Mouse (Mus musculus) MEL (cell line): ENCODE data around the gene Ssr2. TPM values are rescaled to one million over a fixed set of nuclear protein-coding genes. Genes with fewer than 3 reads are reported as not detected.

Experiments used
- DNase-seq: peaks from one replicate; pipeline ENCODE4 v3.0.0; 2011; ENCODE audit warnings: low read depth, low spot score
- H3K27ac ChIP-seq: 2 replicates; pipeline ENCODE4 v1.5.1; 2012; ENCODE audit warnings: low read depth, mild to moderate bottlenecking, control low read depth, low read length, moderate library complexity; ENCODE audit not compliant: control insufficient read depth
- H3K27me3 ChIP-seq, 2 experiments: fragments of 150-350 bp in 1 of 2; sonication (generic) in 1 of 2; 2 replicates each; pipeline ENCODE4 v1.6.1; 2012; ENCODE audit warnings: low read length in 2 of 2, mild to moderate bottlenecking in 2 of 2, improper control_type of control experiment in 1 of 2, moderate library complexity in 1 of 2; ENCODE audit not compliant: insufficient read depth in 2 of 2, control insufficient read depth in 1 of 2
- H3K36me3 ChIP-seq, 2 experiments: 2 replicates each; pipeline ENCODE4 v1.6.1; 2012 to 2014; ENCODE audit warnings: low read length in 2 of 2, improper control_type of control experiment in 1 of 2, inconsistent platforms in 1 of 2, mild to moderate bottlenecking in 1 of 2; ENCODE audit not compliant: insufficient read depth in 2 of 2, control insufficient read depth in 1 of 2
- H3K4me1 ChIP-seq, 2 experiments: fragments of 150-350 bp in 1 of 2; sonication (generic) in 1 of 2; 2 replicates each; pipeline ENCODE4 v1.6.1; 2012; ENCODE audit warnings: low read length in 2 of 2, improper control_type of control experiment in 1 of 2, mild to moderate bottlenecking in 1 of 2; ENCODE audit not compliant: insufficient read depth in 2 of 2, control insufficient read depth in 1 of 2
- H3K4me3 ChIP-seq, 2 experiments: fragments of 150-350 bp in 1 of 2; sonication (generic) in 1 of 2; 2 replicates each; pipeline ENCODE4 v1.5.1; 2012; ENCODE audit warnings: low read depth in 2 of 2, low read length in 2 of 2, mild to moderate bottlenecking in 2 of 2, moderate library complexity in 2 of 2, control low read depth in 1 of 2, improper control_type of control experiment in 1 of 2; ENCODE audit not compliant: control insufficient read depth in 1 of 2, insufficient read depth in 1 of 2
- H3K79me2 ChIP-seq: 2 replicates; pipeline ENCODE4 v1.6.1; 2012; ENCODE audit warnings: mild to moderate bottlenecking, low read length, moderate library complexity; ENCODE audit not compliant: control insufficient read depth, poor library complexity, insufficient read depth
- H3K9ac ChIP-seq: 2 replicates; pipeline ENCODE4 v1.6.1; 2012; ENCODE audit warnings: low read depth, mild to moderate bottlenecking, control low read depth, low read length, moderate library complexity; ENCODE audit not compliant: control insufficient read depth, poor library complexity, severe bottlenecking
- H3K9me3 ChIP-seq: fragments of 150-350 bp; sonication (generic); replicated peaks from 2 replicates; pipeline ENCODE4 v1.6.1; 2012; ENCODE audit warnings: mild to moderate bottlenecking, low read length, improper control_type of control experiment, moderate library complexity; ENCODE audit not compliant: insufficient read depth
- E2F4 ChIP-seq: IDR thresholded peaks from 2 replicates; pipeline ENCODE4 v1.6.1; 2011; ENCODE audit warnings: low read depth, low read length, improper control_type of control experiment, borderline replicate concordance
- ELF1 ChIP-seq: IDR thresholded peaks from 2 replicates; pipeline ENCODE4 v1.6.1; 2014; ENCODE audit warnings: low read depth, mild to moderate bottlenecking, inconsistent platforms, low read length, improper control_type of control experiment, moderate library complexity
- ETS1 ChIP-seq: IDR thresholded peaks from 2 replicates; pipeline ENCODE4 v1.6.1; 2012; ENCODE audit warnings: low read depth, mild to moderate bottlenecking, inconsistent platforms, low read length, improper control_type of control experiment, moderate library complexity
- GABPA ChIP-seq: IDR thresholded peaks from 2 replicates; pipeline ENCODE4 v1.6.1; 2012; ENCODE audit warnings: low read depth, mild to moderate bottlenecking, inconsistent platforms, low read length, improper control_type of control experiment, moderate library complexity
- HCFC1 ChIP-seq: IDR thresholded peaks from 2 replicates; pipeline ENCODE4 v1.6.1; 2012; ENCODE audit warnings: low read depth, mild to moderate bottlenecking, inconsistent platforms, low read length, improper control_type of control experiment, moderate library complexity
- KAT2A ChIP-seq: conservative IDR thresholded peaks from 2 replicates; pipeline ENCODE4 v1.6.1; 2012; ENCODE audit warnings: low read depth, low read length, improper control_type of control experiment, inconsistent platforms
- MAFK ChIP-seq: IDR thresholded peaks from 2 replicates; pipeline ENCODE4 v1.6.1; 2011; ENCODE audit warnings: low read depth, mild to moderate bottlenecking, low read length, improper control_type of control experiment, borderline replicate concordance
- MAZ ChIP-seq: IDR thresholded peaks from 2 replicates; pipeline ENCODE4 v1.6.1; 2012; ENCODE audit warnings: low read depth, mild to moderate bottlenecking, inconsistent platforms, low read length, improper control_type of control experiment
- MXI1 ChIP-seq: IDR thresholded peaks from 2 replicates; pipeline ENCODE4 v1.6.1; 2011; ENCODE audit warnings: mild to moderate bottlenecking, low read depth, low read length, improper control_type of control experiment
- MYC ChIP-seq: IDR thresholded peaks from 2 replicates; pipeline ENCODE4 v1.6.1; 2011; ENCODE audit warnings: low read depth, mild to moderate bottlenecking, low read length, improper control_type of control experiment, moderate library complexity
- NRF1 ChIP-seq: IDR thresholded peaks from 2 replicates; pipeline ENCODE4 v1.6.1; 2014; ENCODE audit warnings: low read depth, mild to moderate bottlenecking, inconsistent platforms, low read length, improper control_type of control experiment, moderate library complexity; ENCODE audit not compliant: poor library complexity, insufficient read depth, severe bottlenecking
- POLR2AphosphoS2 ChIP-seq: IDR thresholded peaks from 2 replicates; pipeline ENCODE4 v1.6.1; 2011; ENCODE audit warnings: low read length, improper control_type of control experiment
- POLR2AphosphoS5 ChIP-seq: IDR thresholded peaks from 2 replicates; pipeline ENCODE4 v1.6.1; 2012; ENCODE audit warnings: low read depth, borderline replicate concordance, mild to moderate bottlenecking, inconsistent platforms, low read length, moderate library complexity, mixed read lengths
- RAD21 ChIP-seq: IDR thresholded peaks from 2 replicates; pipeline ENCODE4 v1.6.1; 2011; ENCODE audit warnings: mild to moderate bottlenecking, low read depth, low read length, improper control_type of control experiment
- RCOR1 ChIP-seq: IDR thresholded peaks from 2 replicates; pipeline ENCODE4 v1.6.1; 2012; ENCODE audit warnings: low read depth, mild to moderate bottlenecking, inconsistent platforms, low read length, improper control_type of control experiment
- SIN3A ChIP-seq: IDR thresholded peaks from 2 replicates; pipeline ENCODE4 v1.6.1; 2012; ENCODE audit warnings: low read length, improper control_type of control experiment, inconsistent platforms
- SMC3 ChIP-seq: IDR thresholded peaks from 2 replicates; pipeline ENCODE4 v1.6.1; 2011; ENCODE audit warnings: low read depth, low read length, improper control_type of control experiment
- TCF12 ChIP-seq: IDR thresholded peaks from 2 replicates; pipeline ENCODE4 v1.6.1; 2014; ENCODE audit warnings: low read depth, mild to moderate bottlenecking, inconsistent platforms, low read length, improper control_type of control experiment, moderate library complexity
- USF1 ChIP-seq: IDR thresholded peaks from 2 replicates; pipeline ENCODE4 v1.6.1; 2014; ENCODE audit warnings: low read depth, mild to moderate bottlenecking, inconsistent platforms, low read length, improper control_type of control experiment, moderate library complexity
- ZC3H11A ChIP-seq: IDR thresholded peaks from 2 replicates; pipeline ENCODE4 v1.6.1; 2012; ENCODE audit warnings: low read depth, mild to moderate bottlenecking, inconsistent platforms, low read length, improper control_type of control experiment
- ZKSCAN1 ChIP-seq: IDR thresholded peaks from 2 replicates; pipeline ENCODE4 v1.6.1; 2012; ENCODE audit warnings: low read depth, mild to moderate bottlenecking, inconsistent platforms, low read length, improper control_type of control experiment, moderate library complexity
- ZNF384 ChIP-seq: IDR thresholded peaks from 2 replicates; pipeline ENCODE4 v1.6.1; 2012; ENCODE audit warnings: low read depth, mild to moderate bottlenecking, inconsistent platforms, low read length, improper control_type of control experiment
- polyA plus RNA-seq, 2 experiments: library from polyadenylated mRNA; stranded (reverse) in 1 of 2; unstranded in 1 of 2; fragments of >175 nt in 1 of 2; fragments of >200 nt in 1 of 2; gene quantifications; 2 replicates each; pipeline versions ENCODE4 v1.2.1 to v1.2.4; 2012; ENCODE audit warnings: low replicate concordance in 2 of 2, low read depth in 1 of 2; ENCODE audit not compliant: insufficient read length in 2 of 2, insufficient read depth in 1 of 2, missing spikeins in 1 of 2
- total RNA-seq: library from RNA; depleted of rRNA; stranded (reverse); fragments of 300-350 nt; gene quantifications from 2 replicates; pipeline ENCODE4 v1.2.3, GENCODE M21; 2012

The Ssr2 gene
- total and polyA plus RNA-seq, 3 experiments, result 176 to 706 (median 594) TPM

DNA sequence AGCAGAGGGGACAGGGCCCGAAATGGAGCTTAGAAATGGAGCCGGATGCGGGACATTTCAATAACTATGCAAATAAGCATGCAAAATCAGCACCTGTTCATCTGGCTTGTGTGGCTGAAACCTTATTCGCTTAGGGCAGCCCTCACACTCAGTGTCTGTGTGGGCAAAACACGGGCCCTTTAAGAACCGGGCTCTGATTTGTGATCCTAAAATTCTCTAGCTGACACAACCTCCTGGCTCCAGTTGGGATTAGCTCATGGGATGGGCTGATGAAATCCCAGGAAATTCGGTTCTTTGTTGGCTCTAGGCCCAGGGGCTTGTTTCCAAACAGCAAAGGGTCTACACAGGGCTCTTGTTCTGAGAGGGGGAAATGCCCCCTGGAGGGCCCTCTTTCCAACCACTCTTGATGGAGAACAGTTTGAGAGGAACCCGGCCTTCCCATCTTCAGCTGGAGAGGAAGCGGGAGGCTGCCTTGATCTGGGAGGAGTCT lies 40.3 kb downstream of the Ssr2 start:
- Histone ChIP-seq H3K4me3 (no peak overlapping the region), H3K79me2 (peaks cover 8% of the 10 kb centered on the region), H3K9ac (no peak overlapping the region), H3K9me3 (no peaks in the 10 kb centered on the region), H3K27me3 (no peaks in the 10 kb centered on the region), H3K4me1 (peaks cover 22 to 26% of the 10 kb centered on the region in 2 experiments), H3K27ac (no peak overlapping the region), H3K36me3 (peaks cover 0 to 25% of the 10 kb centered on the region in 2 experiments; a peak in 2 of 4 replicates)
- TF ChIP-seq ZKSCAN1 (no peak), ETS1 (no peak), ZC3H11A (no peak), KAT2A (no peak), NRF1 (no peak)
- DNase-seq, result no peak

GRCm38 (mm10) chr3:88616951-88617500 lies 41.4 kb downstream of the Ssr2 start:
- H3K9me3 ChIP-seq, result no peaks in the 10 kb centered on the region
- H3K27ac ChIP-seq, result no peak overlapping the region
- no peak overlapping the region for H3K4me3 ChIP-seq
- TF ChIP-seq SMC3 (no peak), POLR2AphosphoS2 (no peak), SIN3A (no peak), MYC (no peak), ZNF384 (no peak), ZKSCAN1 (no peak), RAD21 (no peak), MXI1 (no peak), MAZ (no peak), ZC3H11A (no peak), GABPA (no peak), RCOR1 (no peak), E2F4 (no peak), ELF1 (no peak), USF1 (no peak), TCF12 (no peak), MAFK (no peak), POLR2AphosphoS5 (no peak), HCFC1 (no peak), NRF1 (no peak)
- no peaks in the 10 kb centered on the region for H3K27me3 ChIP-seq
- H3K79me2 ChIP-seq, result peaks cover 19% of the 10 kb centered on the region
- peaks cover 20 to 21% of the 10 kb centered on the region in 2 experiments for H3K4me1 ChIP-seq
- no peak for DNase-seq
- no peak overlapping the region for H3K9ac ChIP-seq
- peaks cover 0 to 24% of the 10 kb centered on the region in 2 experiments; a peak in 2 of 4 replicates for H3K36me3 ChIP-seq
